Mouse (Mus musculus): ENCODE measurements around the gene Dock9. TPM values are rescaled to one million over a fixed set of nuclear protein-coding genes. Genes with fewer than 3 reads are reported as not detected.

Dock9 gene
- total and polyA plus RNA-seq, 3 experiments = 9.3 to 12.2 (median 10.3) TPM

- H3K27ac ChIP-seq (ENCODE audit: insufficient read depth, low read depth) = no peak overlapping the region
- dilution Hi-C loops (cut with MboI; ENCODE audit: extremely low pct_ligation_motif_present, extremely low pct_unique_long_range_greater_than_20kb, low sequenced_read_pairs) = no loop called here
- H3K9me3 ChIP-seq (replicated peaks; ENCODE audit: low read length) = no peaks in the 10 kb centered on the region
- H3K27me3 ChIP-seq (replicated peaks) = no peaks in the 10 kb centered on the region
- in situ Hi-C loops (cut with MboI; ENCODE audit: low pct_ligation_motif_present, low pct_unique_long_range_greater_than_20kb, low sequenced_read_pairs) = no loop called here
- DNase-seq (ENCODE audit: extremely low read depth) = no peak
- no peak overlapping the region for H3K9ac ChIP-seq (ENCODE audit: insufficient read depth, low read depth)
- H3K4me1 ChIP-seq (ENCODE audit: control insufficient read depth in 1 of 2, insufficient read depth in 2 of 2) = no peaks in the 10 kb centered on the region; a peak in 1 of 4 replicates
- H3K79me2 ChIP-seq (replicated peaks; ENCODE audit: control insufficient read depth, extremely low read depth, insufficient read depth, poor library complexity, severe bottlenecking) = no peaks in the 10 kb centered on the region
- H3K4me2 ChIP-seq (ENCODE audit: insufficient read depth, low read depth, poor library complexity, severe bottlenecking) = no peak overlapping the region
- no peak overlapping the region for H3K4me3 ChIP-seq (replicated peaks in 1 of 3; ENCODE audit: low read depth in 2 of 3, low read length in 2 of 3, poor library complexity in 1 of 3)
- peaks cover 5 to 22% of the 10 kb centered on the region in 2 experiments for H3K36me3 ChIP-seq (replicated peaks in 1 of 2; ENCODE audit: control insufficient read depth in 1 of 2, insufficient read depth in 1 of 2, low read length in 1 of 2)
- TF ChIP-seq USF1 (IDR thresholded peaks at IDR 0.05; ENCODE audit: low read depth, low read length) (no peak), USF2 (conservative IDR thresholded peaks at IDR 0.05; ENCODE audit: low read depth, low read length) (no peak), ZC3H11A (IDR thresholded peaks at IDR 0.05; ENCODE audit: low read depth, low read length) (no peak), E2F4 (IDR thresholded peaks at IDR 0.05; ENCODE audit: insufficient replicate concordance, low read depth, low read length) (no peak), UBTF (IDR thresholded peaks at IDR 0.05; ENCODE audit: low read depth, low read length) (no peak), POLR2AphosphoS2 (IDR thresholded peaks at IDR 0.05; ENCODE audit: low read depth, low read length) (no peak), GABPA (IDR thresholded peaks at IDR 0.05; ENCODE audit: insufficient replicate concordance, low read depth, low read length) (no peak), MAFK (IDR thresholded peaks at IDR 0.05; ENCODE audit: insufficient replicate concordance, low read length) (no peak), CHD2 (IDR thresholded peaks at IDR 0.05; ENCODE audit: low read length) (no peak), ZNF384 (IDR thresholded peaks at IDR 0.05; ENCODE audit: low read depth, low read length) (no peak), CHD1 (IDR thresholded peaks at IDR 0.05; ENCODE audit: low read depth, low read length) (no peak), MYC (IDR thresholded peaks at IDR 0.05; ENCODE audit: low read depth, low read length) (no peak), MXI1 (IDR thresholded peaks at IDR 0.05; ENCODE audit: low read depth, low read length) (no peak), ZMIZ1 (IDR thresholded peaks at IDR 0.05; ENCODE audit: low read depth, low read length) (no peak), EP300 (IDR thresholded peaks at IDR 0.05; ENCODE audit: low read length) (no peak), SMC3 (IDR thresholded peaks at IDR 0.05; ENCODE audit: low read depth, low read length) (no peak)
These were observed 10.7 kb downstream of the Dock9 start for GRCm38 (mm10) chr14:121786900-121787299.

DNA sequence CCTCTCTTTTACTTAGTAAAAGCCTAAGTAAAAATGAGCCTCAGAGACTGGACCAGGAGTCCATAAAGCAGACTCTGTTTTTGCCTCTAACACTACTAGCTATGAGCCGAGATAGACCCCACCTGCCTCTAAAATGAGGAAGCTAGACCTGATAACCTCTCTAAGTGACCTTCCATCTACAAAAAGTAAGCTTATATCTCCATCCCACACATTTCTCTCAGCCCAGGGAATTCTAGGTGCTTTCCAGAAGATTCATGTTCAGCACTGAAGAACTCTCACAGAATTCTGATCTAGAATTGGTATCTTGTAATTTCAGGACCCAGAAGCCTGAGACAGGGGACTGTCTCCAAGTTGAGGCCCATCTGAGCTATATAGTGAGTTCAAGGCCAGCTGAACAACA is 12.2 kb downstream of the Dock9 start:
- H3K27me3 ChIP-seq (replicated peaks) = no peaks in the 10 kb centered on the region
- in situ Hi-C loops (cut with MboI; ENCODE audit: low pct_ligation_motif_present, low pct_unique_long_range_greater_than_20kb, low sequenced_read_pairs) (no loop called here), dilution Hi-C loops (cut with MboI; ENCODE audit: extremely low pct_ligation_motif_present, extremely low pct_unique_long_range_greater_than_20kb, low sequenced_read_pairs) (no loop called here)
- peaks cover 0 to 10% of the 10 kb centered on the region in 2 experiments; a peak in 2 of 4 replicates for H3K4me1 ChIP-seq (ENCODE audit: control insufficient read depth in 1 of 2, insufficient read depth in 2 of 2)
- no peaks in the 10 kb centered on the region for H3K79me2 ChIP-seq (replicated peaks; ENCODE audit: control insufficient read depth, extremely low read depth, insufficient read depth, poor library complexity, severe bottlenecking)
- H3K27ac ChIP-seq (ENCODE audit: insufficient read depth, low read depth) = no peak overlapping the region
- TF ChIP-seq NRF1 (IDR thresholded peaks at IDR 0.05; ENCODE audit: low read depth, low read length) = no peak
- TF ChIP-seq NELFE (IDR thresholded peaks at IDR 0.05; ENCODE audit: low read depth, low read length) = no peak
- no peak for TF ChIP-seq USF1 (IDR thresholded peaks at IDR 0.05; ENCODE audit: low read depth, low read length)
- TF ChIP-seq MAZ (IDR thresholded peaks at IDR 0.05; ENCODE audit: low read depth, low read length) = no peak
- no peak for TF ChIP-seq MAFK (IDR thresholded peaks at IDR 0.05; ENCODE audit: insufficient replicate concordance, low read length)
- no peak for TF ChIP-seq IRF4 (IDR thresholded peaks at IDR 0.05; ENCODE audit: low read depth, low read length)
- TF ChIP-seq GABPA (IDR thresholded peaks at IDR 0.05; ENCODE audit: insufficient replicate concordance, low read depth, low read length) = no peak
- no peak overlapping the region for H3K9ac ChIP-seq (ENCODE audit: insufficient read depth, low read depth)
- H3K9me3 ChIP-seq (replicated peaks; ENCODE audit: low read length) = no peaks in the 10 kb centered on the region
- H3K4me2 ChIP-seq (ENCODE audit: insufficient read depth, low read depth, poor library complexity, severe bottlenecking) = no peak overlapping the region
- peaks cover 5 to 29% of the 10 kb centered on the region in 2 experiments for H3K36me3 ChIP-seq (replicated peaks in 1 of 2; ENCODE audit: control insufficient read depth in 1 of 2, insufficient read depth in 1 of 2, low read length in 1 of 2)
- no peak for DNase-seq (ENCODE audit: extremely low read depth)
- H3K4me3 ChIP-seq (replicated peaks in 1 of 3; ENCODE audit: low read depth in 2 of 3, low read length in 2 of 3, poor library complexity in 1 of 3) = no peak overlapping the region

Measured in CH12.LX (cell line).